Mouse (Mus musculus) embryonic facial prominence, embryonic 10.5 days (tissue): Measurements from ENCODE around the gene Prss53. TPM values are rescaled to one million over a fixed set of nuclear protein-coding genes. Genes with fewer than 3 reads are reported as not detected.
"Not testable (repeated sequence)": the region's sequence is repeated elsewhere in the genome, so short reads cannot be mapped to it uniquely, and the experiment has no call there.

ENCODE experiments used
- DNase-seq: peaks from one replicate; pipeline ENCODE4 v3.0.0-alpha.2; 2017; ENCODE audit warnings: low spot score
- H3K27ac ChIP-seq: fragments of 300-500 bp; sonication (generic); replicated peaks from 2 replicates; pipeline ENCODE4 v1.5.1; 2016; ENCODE audit warnings: mild to moderate bottlenecking
- H3K27me3 ChIP-seq: fragments of 300-500 bp; sonication (generic); replicated peaks from 2 replicates; pipeline ENCODE4 v1.6.1; 2016; ENCODE audit warnings: low read depth, mild to moderate bottlenecking; ENCODE audit not compliant: poor library complexity, severe bottlenecking
- H3K36me3 ChIP-seq: fragments of 300-500 bp; sonication (generic); replicated peaks from 2 replicates; pipeline ENCODE4 v1.6.1; 2016; ENCODE audit warnings: mild to moderate bottlenecking, moderate library complexity
- H3K4me1 ChIP-seq: fragments of 300-500 bp; sonication (generic); 2 replicates; pipeline ENCODE4 v1.6.1; 2016
- H3K4me3 ChIP-seq: fragments of 300-500 bp; sonication (generic); 2 replicates; pipeline ENCODE4 v1.5.1; 2016; ENCODE audit warnings: mild to moderate bottlenecking, moderate library complexity
- H3K9me3 ChIP-seq: fragments of 300-500 bp; sonication (generic); 2 replicates; pipeline ENCODE4 v1.6.1; 2016; ENCODE audit warnings: mild to moderate bottlenecking
- WGBS: fragments of 180-500 bp; shearing (Covaris S2); methylation state at CpG from one replicate; pipeline ENCODE4 v1.1.7; 2016; 5-methylcytosine and 5-hydroxymethylcytosine counted together
- polyA plus RNA-seq: library from polyadenylated mRNA; unstranded; fragments of >200 nt; fragmentation: Nextera tagmentation; extraction: Ambion mirVana; gene quantifications from 2 replicates; pipeline ENCODE4 v1.2.1, GENCODE M21; 2016

Prss53 gene
- polyA plus RNA-seq, 1 experiment from 2014 or later, result 0.79 TPM

- Histone ChIP-seq H3K36me3 (peaks cover 81% of the 10 kb centered on the region), H3K27ac (no peak overlapping the region), H3K4me3 (0 out of 2 replicates have a peak overlapping the region, but pooled peaks have one; percentile 8), H3K9me3 (no peaks in the 10 kb centered on the region), H3K27me3 (no peaks in the 10 kb centered on the region), H3K4me1 (no peaks in the 10 kb centered on the region)
- WGBS, result 92% methylated on average over 12 of the region's 12 CpGs
- no peak for DNase-seq
Observed at GRCm38 (mm10) chr7:127866434-127866833, 24.3 kb downstream of the Prss53 start.

- H3K27me3 ChIP-seq, result no peaks in the 10 kb centered on the region
- no peak for DNase-seq
- H3K4me1 ChIP-seq, result no peaks in the 10 kb centered on the region
- H3K27ac ChIP-seq, result no peak overlapping the region
- no peaks in the 10 kb centered on the region for H3K9me3 ChIP-seq
- H3K36me3 ChIP-seq, result peaks cover 4% of the 10 kb centered on the region; the same call in 1 of the 2 replicates
- 93% methylated on average over 6 of the region's 6 CpGs for WGBS
- no peak overlapping the region for H3K4me3 ChIP-seq
Observed at GRCm38 (mm10) chr7:127858258-127858657, 32.5 kb downstream of the Prss53 start.

DNA sequence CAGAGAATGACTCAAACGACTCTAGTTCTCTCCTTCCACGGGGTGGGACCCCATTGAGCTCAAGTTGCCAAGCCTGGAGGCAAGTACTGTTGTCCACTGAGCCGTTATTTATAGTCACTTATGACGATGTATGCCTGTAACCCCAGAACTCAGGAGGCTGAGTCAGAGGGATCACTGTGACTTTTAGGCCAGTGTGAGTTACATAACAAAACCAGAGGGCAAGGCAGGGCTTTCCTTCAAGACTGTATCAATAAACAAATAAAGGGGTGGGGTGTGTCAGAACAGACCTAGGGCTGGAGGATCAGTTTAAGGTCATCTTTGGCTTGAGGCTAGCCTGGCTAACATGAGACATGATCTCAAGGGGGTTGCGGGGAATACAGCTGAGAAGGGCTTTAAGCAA lies 39.9 kb downstream of the Prss53 start:
- Histone ChIP-seq H3K27ac (no peak overlapping the region), H3K4me3 (no peak overlapping the region), H3K4me1 (no peaks in the 10 kb centered on the region), H3K9me3 (no peaks in the 10 kb centered on the region), H3K36me3 (peaks cover 24% of the 10 kb centered on the region), H3K27me3 (no peaks in the 10 kb centered on the region)
- no peak for DNase-seq
- 66% methylated on average over 5 of the region's 5 CpGs for WGBS

- Histone ChIP-seq H3K36me3 (peaks cover 25% of the 10 kb centered on the region), H3K27ac (no peak overlapping the region), H3K4me3 (no peak overlapping the region), H3K9me3 (no peaks in the 10 kb centered on the region), H3K27me3 (no peaks in the 10 kb centered on the region), H3K4me1 (no peaks in the 10 kb centered on the region)
- DNase-seq, result no peak
- 80% methylated on average over 6 of the region's 6 CpGs for WGBS
Observed at GRCm38 (mm10) chr7:127849973-127850875, 40.5 kb downstream of the Prss53 start.

GRCm38 (mm10) chr7:127842001-127842718 lies 48.6 kb downstream of the Prss53 start:
- Histone ChIP-seq H3K4me1 (peaks cover 15% of the 10 kb centered on the region), H3K4me3 (peak overlapping the region; percentile 77), H3K27ac (peak overlapping the region; percentile 85), H3K9me3 (no peaks in the 10 kb centered on the region), H3K36me3 (peaks cover 29% of the 10 kb centered on the region), H3K27me3 (no peaks in the 10 kb centered on the region)
- peak; percentile 77 for DNase-seq
- WGBS, result under 1% methylated on average over 40 of the region's 40 CpGs

DNA sequence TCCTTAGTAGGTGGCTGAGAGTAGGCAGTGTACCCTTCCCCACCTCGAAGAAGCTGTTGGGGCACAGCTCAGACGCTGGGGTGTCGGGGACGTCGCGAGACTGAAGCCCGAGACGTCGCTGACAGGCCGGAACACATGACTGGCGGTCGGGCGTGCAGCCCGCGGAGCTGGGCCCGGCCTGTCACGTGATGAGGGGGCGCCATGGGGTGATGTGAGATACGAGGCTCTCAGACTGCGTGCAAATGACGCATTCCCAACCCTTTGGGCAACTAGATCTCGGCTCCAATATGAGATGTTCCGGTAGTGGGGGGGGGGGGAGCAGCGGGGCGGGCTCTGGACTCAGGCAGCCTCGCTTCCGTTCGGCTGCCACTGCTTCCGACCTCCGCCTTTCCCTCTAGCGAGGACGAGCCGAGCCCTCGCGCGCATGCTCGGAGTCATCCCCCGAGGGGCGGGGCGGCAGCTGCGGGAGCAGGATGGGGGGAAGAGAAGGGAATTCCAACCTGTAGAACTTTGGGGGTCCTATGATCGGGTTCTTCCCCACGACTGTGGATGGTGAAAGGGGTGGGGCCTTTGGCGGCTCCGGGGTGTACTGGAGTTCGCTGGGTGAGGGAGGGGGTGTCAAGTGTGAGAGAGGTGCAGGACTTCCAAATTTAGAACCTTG lies 49.3 kb downstream of the Prss53 start:
- peak; percentile 93 for DNase-seq

GRCm38 (mm10) chr7:127840886-127841285 lies 49.9 kb downstream of the Prss53 start:
- DNase-seq, result no peak

More for the DNA sequence above, 49.3 kb downstream of the Prss53 start:
- H3K4me3 ChIP-seq, result peak overlapping the region; percentile 77
- H3K36me3 ChIP-seq, result peaks cover 22% of the 10 kb centered on the region
- H3K27me3 ChIP-seq, result no peaks in the 10 kb centered on the region
- peak overlapping the region; percentile 85 for H3K27ac ChIP-seq
- H3K4me1 ChIP-seq, result peaks cover 15% of the 10 kb centered on the region
- no peaks in the 10 kb centered on the region for H3K9me3 ChIP-seq
- under 1% methylated on average over 46 of the region's 46 CpGs for WGBS

DNA sequence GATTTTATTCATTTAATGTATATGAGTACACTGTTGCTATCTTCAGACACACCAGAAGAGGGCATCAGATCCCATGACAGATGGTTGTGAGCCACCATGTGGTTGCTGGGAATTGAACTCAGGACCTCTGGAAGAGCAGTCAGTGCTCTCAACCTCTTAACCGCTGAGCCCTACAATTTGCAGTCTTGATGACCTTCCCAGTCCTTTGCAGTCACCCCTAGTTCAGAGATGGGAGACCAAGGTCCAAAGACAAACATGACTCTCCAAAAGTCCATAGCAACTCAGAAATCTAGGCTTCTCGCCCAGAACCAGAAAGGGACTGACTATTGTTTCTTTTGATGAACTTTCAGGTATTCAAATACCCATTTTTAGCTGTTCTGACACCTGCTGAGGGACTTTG lies 50.7 kb downstream of the Prss53 start:
- not testable (repeated sequence) for DNase-seq, H3K4me3 ChIP-seq
- WGBS, result 76% methylated on average over 2 of the region's 2 CpGs

More at GRCm38 (mm10) chr7:127840886-127841285, 49.9 kb downstream of the Prss53 start:
- 5% methylated on average over 15 of the region's 15 CpGs for WGBS
- peaks cover 15% of the 10 kb centered on the region for H3K4me1 ChIP-seq
- H3K27ac ChIP-seq, result peak overlapping the region; percentile 85
- H3K36me3 ChIP-seq, result peaks cover 16% of the 10 kb centered on the region
- no peaks in the 10 kb centered on the region for H3K27me3 ChIP-seq
- peak overlapping the region; percentile 77 for H3K4me3 ChIP-seq
- no peaks in the 10 kb centered on the region for H3K9me3 ChIP-seq

GRCm38 (mm10) chr7:127837878-127838277 lies 52.9 kb downstream of the Prss53 start:
- H3K27me3 ChIP-seq, H3K4me3 ChIP-seq, H3K27ac ChIP-seq, DNase-seq, H3K9me3 ChIP-seq, H3K36me3 ChIP-seq: not testable (repeated sequence)
- 77% methylated on average over 4 of the region's 4 CpGs for WGBS
- H3K4me1 ChIP-seq, result peaks cover 14% of the 10 kb centered on the region

More for the DNA sequence above, 50.7 kb downstream of the Prss53 start:
- peaks cover 15% of the 10 kb centered on the region for H3K4me1 ChIP-seq
- peaks cover 15% of the 10 kb centered on the region for H3K36me3 ChIP-seq
- H3K27ac ChIP-seq, H3K9me3 ChIP-seq, H3K27me3 ChIP-seq: not testable (repeated sequence)

DNA sequence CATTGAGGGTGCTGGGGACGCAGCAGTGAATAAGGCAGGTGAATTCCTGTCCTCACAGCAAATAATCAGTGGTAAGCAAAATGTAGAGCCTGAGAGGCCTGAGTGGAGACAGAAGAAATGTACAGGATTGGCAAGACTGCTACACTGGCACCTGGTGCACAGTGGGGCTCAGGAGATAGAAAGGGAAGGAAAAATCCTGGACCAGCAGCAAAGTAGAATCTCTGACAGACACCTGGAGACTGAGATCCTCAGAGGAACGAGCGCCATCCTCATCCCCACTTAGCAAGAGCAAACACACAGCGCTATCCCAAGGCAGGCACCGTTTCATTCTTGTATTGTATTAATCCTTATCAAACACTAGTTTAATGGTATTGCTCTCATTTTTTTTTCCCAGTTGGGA lies 53.3 kb downstream of the Prss53 start:
- WGBS, result 93% methylated on average over 5 of the region's 5 CpGs
- H3K4me3 ChIP-seq, result no peak overlapping the region
- H3K9me3 ChIP-seq, result no peaks in the 10 kb centered on the region
- no peak overlapping the region for H3K27ac ChIP-seq
- no peak for DNase-seq
- no peaks in the 10 kb centered on the region for H3K27me3 ChIP-seq
- no peaks in the 10 kb centered on the region for H3K36me3 ChIP-seq
- peaks cover 10% of the 10 kb centered on the region for H3K4me1 ChIP-seq
